Mouse (Mus musculus) Muller cell, postnatal 12 days (primary cell): ENCODE results near the gene Mfsd11.
A peak's percentile ranks its signal among the peaks of the same experiment; 100 is the strongest.

ENCODE experiments used
- DNase-seq: peaks from one replicate; pipeline ENCODE4 v3.0.0-alpha.2; 2015; ENCODE audit errors: inconsistent ontology term

The Mfsd11 gene

GRCm38 (mm10) chr11:116852291-116852890 lies at the start of gene Mfsd11:
Mfsd11 (plus strand) TSS chr11:116852440.
- DNase-seq: peak; percentile 83

GRCm38 (mm10) chr11:116802709-116803108 lies 49.5 kb upstream of the Mfsd11 start:
- no peak for DNase-seq

GRCm38 (mm10) chr11:116806136-116807071 lies 45.8 kb upstream of the Mfsd11 start:
- DNase-seq: no peak

- peak; percentile 51 for DNase-seq
Measured at GRCm38 (mm10) chr11:116807116-116807515, 45.1 kb upstream of the Mfsd11 start.

- peak; percentile 67 for DNase-seq
Measured at GRCm38 (mm10) chr11:116807526-116807925, 44.7 kb upstream of the Mfsd11 start.

GRCm38 (mm10) chr11:116807938-116808606 lies 44.2 kb upstream of the Mfsd11 start:
- DNase-seq: peak; percentile 90

- no peak for DNase-seq
Measured at GRCm38 (mm10) chr11:116808811-116809395, 43.3 kb upstream of the Mfsd11 start.

GRCm38 (mm10) chr11:116809520-116809919 lies 42.7 kb upstream of the Mfsd11 start:
- peak; percentile 33 for DNase-seq

GRCm38 (mm10) chr11:116810528-116810927 lies 41.7 kb upstream of the Mfsd11 start:
- no peak for DNase-seq

- peak; percentile 99 for DNase-seq
Measured at GRCm38 (mm10) chr11:116810983-116811901, 41.0 kb upstream of the Mfsd11 start.

- peak; percentile 63 for DNase-seq
Measured at GRCm38 (mm10) chr11:116812793-116813529, 39.3 kb upstream of the Mfsd11 start.

GRCm38 (mm10) chr11:116813610-116814009 lies 38.6 kb upstream of the Mfsd11 start:
- no peak for DNase-seq

GRCm38 (mm10) chr11:116814076-116814883 lies 38.0 kb upstream of the Mfsd11 start:
- peak; percentile 95 for DNase-seq

GRCm38 (mm10) chr11:116814884-116815415 lies 37.3 kb upstream of the Mfsd11 start:
- DNase-seq: no peak

- peak; percentile 98 for DNase-seq
Measured at GRCm38 (mm10) chr11:116816769-116817168, 35.5 kb upstream of the Mfsd11 start.

GRCm38 (mm10) chr11:116817567-116817966 lies 34.7 kb upstream of the Mfsd11 start:
- no peak for DNase-seq

- no peak for DNase-seq
Measured at GRCm38 (mm10) chr11:116818722-116819121, 33.5 kb upstream of the Mfsd11 start.

- peak; percentile 75 for DNase-seq
Measured at GRCm38 (mm10) chr11:116819932-116820593, 32.2 kb upstream of the Mfsd11 start.
